In the genomic region with DNA sequence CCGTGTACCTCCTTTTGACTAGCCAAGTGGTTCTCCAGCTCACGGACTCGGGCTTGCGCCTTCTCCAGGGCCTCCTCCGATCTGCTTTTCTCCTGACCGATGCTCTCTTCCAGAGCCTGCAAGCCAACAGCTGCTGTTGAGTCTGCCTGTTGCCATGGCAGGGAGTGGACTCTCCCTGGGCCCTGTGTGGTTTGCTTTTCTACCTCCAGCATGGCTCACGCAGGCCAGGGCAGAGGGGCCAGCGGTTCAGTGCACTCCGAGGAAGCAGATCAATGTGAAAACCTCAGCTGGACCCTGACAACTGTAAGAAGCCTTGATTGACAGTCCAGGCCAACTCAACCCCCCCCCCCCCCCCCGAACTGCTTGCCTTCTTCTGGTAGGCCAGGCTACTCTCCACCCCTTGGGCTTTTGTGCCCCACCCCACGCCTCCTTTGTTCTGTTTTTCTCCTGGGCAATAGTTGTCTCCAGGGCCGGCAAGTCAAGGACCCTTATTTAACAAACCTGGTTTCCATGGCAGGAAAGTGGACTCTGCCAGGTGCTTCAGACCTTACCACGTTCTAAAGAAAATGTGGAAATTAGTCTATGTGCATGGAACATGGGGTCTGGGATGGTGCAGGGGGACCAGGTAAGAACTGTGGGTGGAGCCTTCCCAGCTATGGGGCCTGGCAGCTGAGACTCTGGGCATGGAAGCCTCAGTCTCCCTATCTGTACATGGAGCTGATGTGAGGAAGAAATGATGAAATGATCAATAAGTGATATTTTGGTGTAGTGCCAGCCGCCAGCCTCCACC, we compare ENCODE assay signal across 15 mouse cellular contexts. TPM values are rescaled to one million over a fixed set of nuclear protein-coding genes. Genes with fewer than 3 reads are reported as not detected.
DNase-seq lines count a peak whose midpoint lies in the region; ATAC-seq and TF ChIP-seq lines count a peak whose summit lies in the region.
"Had no signal": no experiment of that assay in that cellular context is flagged by ENCODE, and none has a peak within 500 bp of the region (broad histone marks: within the 10 kb centered on the region; RNA-seq: fewer than 3 reads in every experiment).

No protein-coding gene starts in this region.

- no peak for TF ChIP-seq CTCF in stomach, postnatal 0 days (IDR thresholded peaks at IDR 0.05; ENCODE audit: low read depth)

- no peaks in the 10 kb centered on the region for H3K9me3 ChIP-seq in stomach, embryonic 14.5 days (ENCODE audit: control insufficient read depth, low read depth, low read length)
- no peaks in the 10 kb centered on the region for H3K9me3 ChIP-seq in stomach, postnatal 0 days (ENCODE audit: control insufficient read depth, low read length)
- H3K9me3 ChIP-seq in lung, embryonic 16.5 days (ENCODE audit: control insufficient read depth, low read length) = no peaks in the 10 kb centered on the region
- H3K9me3 ChIP-seq: liver, embryonic 13.5 days had no signal

- TF ChIP-seq EP300 in stomach, postnatal 0 days (optimal IDR thresholded peaks at IDR 0.05) = no peak

- H3K36me3 ChIP-seq in stomach, embryonic 14.5 days (ENCODE audit: control insufficient read depth, insufficient read depth, low read length) = no peaks in the 10 kb centered on the region
- H3K36me3 ChIP-seq in stomach, postnatal 0 days (ENCODE audit: control insufficient read depth, insufficient read depth, low read length) = no peaks in the 10 kb centered on the region
- H3K36me3 ChIP-seq in lung, embryonic 16.5 days (ENCODE audit: control insufficient read depth, insufficient read depth, low read length) = no peaks in the 10 kb centered on the region
- H3K36me3 ChIP-seq: liver, embryonic 13.5 days had no signal

- no peak overlapping the region for H3K9ac ChIP-seq in stomach, embryonic 14.5 days (replicated peaks; ENCODE audit: low read depth, low read length)
- no peak overlapping the region for H3K9ac ChIP-seq in stomach, postnatal 0 days (ENCODE audit: low read length)
- no peak overlapping the region for H3K9ac ChIP-seq in lung, embryonic 16.5 days (ENCODE audit: low read length)
- H3K9ac ChIP-seq: liver, embryonic 13.5 days had no signal

- DNase-seq in embryo, embryonic 10 days (ENCODE audit: low spot score) = peak; percentile 34
- no peak for DNase-seq in embryo, embryonic 9.5 days (ENCODE audit: extremely low spot score)
- DNase-seq in stomach, postnatal 0 days (ENCODE audit: low spot score) = no peak
- DNase-seq in retina, postnatal 1 day = peak; percentile 72
- DNase-seq in thymus, postnatal 14 days = no peak
- no peak for DNase-seq in adrenal gland, postnatal 14 days
- DNase-seq: cerebellum, adult 8-10 months; gastrocnemius, postnatal 25 days; heart, postnatal 14 days; kidney, adult 9 months; liver, embryonic 13.5 days; right cerebral cortex, postnatal 4 days had no signal

- peak; percentile 50; the same call in 1 of the 2 replicates for ATAC-seq in stomach, embryonic 14.5 days (ENCODE audit: insufficient number of reproducible peaks, insufficient read depth, low FRiP score, low read depth)
- ATAC-seq in stomach, postnatal 0 days (ENCODE audit: low FRiP score, low TSS enrichment) = no peak
- peak; percentile 53 for ATAC-seq in lung, embryonic 16.5 days (ENCODE audit: low read depth)

- WGBS in stomach, embryonic 14.5 days = 52% methylated on average over 14 of the region's 14 CpGs
- WGBS in stomach, postnatal 0 days = 52% methylated on average over 14 of the region's 14 CpGs
- 53% methylated on average over 13 of the region's 14 CpGs for WGBS in lung, embryonic 16.5 days

- no peak overlapping the region for H3K27ac ChIP-seq in stomach, embryonic 14.5 days (ENCODE audit: low read length)
- H3K27ac ChIP-seq in stomach, postnatal 0 days (replicated peaks) = no peak overlapping the region
- H3K27ac ChIP-seq in lung, embryonic 16.5 days (ENCODE audit: low read length) = no peak overlapping the region
- H3K27ac ChIP-seq: liver, embryonic 13.5 days had no signal

- H3K4me2 ChIP-seq in stomach, embryonic 14.5 days (replicated peaks; ENCODE audit: low read depth, low read length) = no peak overlapping the region
- no peak overlapping the region for H3K4me2 ChIP-seq in stomach, postnatal 0 days (replicated peaks; ENCODE audit: low read depth)
- no peak overlapping the region for H3K4me2 ChIP-seq in lung, embryonic 16.5 days (ENCODE audit: low read depth, low read length)
- H3K4me2 ChIP-seq: liver, embryonic 13.5 days had no signal

- H3K4me1 ChIP-seq in stomach, embryonic 14.5 days (ENCODE audit: control insufficient read depth, insufficient read depth, low read length) = peaks cover 3% of the 10 kb centered on the region; the same call in 1 of the 2 replicates
- H3K4me1 ChIP-seq in stomach, postnatal 0 days (replicated peaks; ENCODE audit: control insufficient read depth, insufficient read depth) = peaks cover 3% of the 10 kb centered on the region
- H3K4me1 ChIP-seq in lung, embryonic 16.5 days (replicated peaks; ENCODE audit: control insufficient read depth, insufficient read depth, low read length) = peaks cover 6% of the 10 kb centered on the region

- H3K27me3 ChIP-seq in stomach, embryonic 14.5 days (ENCODE audit: control insufficient read depth, insufficient read depth, low read length) = no peaks in the 10 kb centered on the region
- H3K27me3 ChIP-seq in stomach, postnatal 0 days (ENCODE audit: control insufficient read depth, insufficient read depth, low read length) = no peaks in the 10 kb centered on the region
- no peaks in the 10 kb centered on the region for H3K27me3 ChIP-seq in lung, embryonic 16.5 days (ENCODE audit: control insufficient read depth, insufficient read depth, low read depth, low read length)
- H3K27me3 ChIP-seq: liver, embryonic 13.5 days had no signal

- no peak overlapping the region for H3K4me3 ChIP-seq in stomach, embryonic 14.5 days (ENCODE audit: low read depth, low read length)
- H3K4me3 ChIP-seq in stomach, postnatal 0 days (ENCODE audit: low read depth, low read length) = no peak overlapping the region
- H3K4me3 ChIP-seq in lung, embryonic 16.5 days (ENCODE audit: low read length) = no peak overlapping the region
- H3K4me3 ChIP-seq: liver, embryonic 13.5 days; myocyte had no signal

RNA-seq across cellular contexts. Expression of a gene that starts 58.3 kb away (rescaled TPM):
- 58.8 and 65.0 TPM in 2 replicates for polyA plus RNA-seq in stomach, embryonic 14.5 days (2014; fragmentation: Nextera tagmentation; extraction: Ambion mirVana)
- polyA plus RNA-seq in stomach, postnatal 0 days (2015; fragmentation: Nextera tagmentation; extraction: Ambion mirVana) = 111 and 121 TPM in 2 replicates
- polyA plus RNA-seq in lung, embryonic 16.5 days (2015; fragmentation: Nextera tagmentation; extraction: Ambion mirVana) = 97.5 and 98.0 TPM in 2 replicates
- total RNA-seq in adrenal gland, postnatal 14 days (2021) = 21.4 and 28.2 TPM in 2 replicates

Comparison
In these comparisons a context has a peak if more than half of its experiments do, and no peak if none do; other contexts are left out.
1. DNase-seq: peak in embryo, embryonic 10 days (single experiment) and retina, postnatal 1 day (single experiment); none in embryo, embryonic 9.5 days (single experiment), stomach, postnatal 0 days (single experiment), thymus, postnatal 14 days (single experiment) and adrenal gland, postnatal 14 days (single experiment).